Mouse (Mus musculus) bone marrow macrophage, adult 2 months (primary cell): ENCODE data around the gene Cdh13.

Experiments
- CTCF ChIP-seq: IDR thresholded peaks from 2 replicates; pipeline ENCODE4 v1.5.1; 2012; ENCODE audit warnings: low read depth, mild to moderate bottlenecking, low read length, moderate library complexity
- POLR2A ChIP-seq: IDR thresholded peaks from 2 replicates; pipeline ENCODE4 v1.6.1; 2012; ENCODE audit warnings: mild to moderate bottlenecking, low read depth, low read length, borderline replicate concordance

- TF ChIP-seq POLR2A (no peak), CTCF (no peak)
These were observed 219.0 kb downstream of the Cdh13 start for GRCm38 (mm10) chr8:118502509-118502908.
